Mouse (Mus musculus): ENCODE measurements around the gene Cox6b2. TPM values are rescaled to one million over a fixed set of nuclear protein-coding genes. Genes with fewer than 3 reads are reported as not detected.

The Cox6b2 gene
- polyA plus RNA-seq, 1 experiment = 1,707 TPM

GRCm38 (mm10) chr7:4739041-4739543 lies 13.8 kb downstream of the Cox6b2 start:
- peak overlapping the region; percentile 85 for H3K4me3 ChIP-seq (ENCODE audit: control insufficient read depth, low read depth, low read length)
- H3K27me3 ChIP-seq (ENCODE audit: control insufficient read depth, insufficient read depth, low read length) = no peaks in the 10 kb centered on the region
- H3K27ac ChIP-seq (ENCODE audit: control insufficient read depth, insufficient read depth, low read depth, low read length) = peak overlapping the region; percentile 88
- TF ChIP-seq CTCF (IDR thresholded peaks at IDR 0.05; ENCODE audit: control insufficient read depth, insufficient read depth, insufficient replicate concordance, low read depth, low read length) (no peak), POLR2A (IDR thresholded peaks at IDR 0.05; ENCODE audit: control insufficient read depth, low read depth, low read length) (no peak)
- peaks cover 2% of the 10 kb centered on the region; the same call in 1 of the 2 replicates for H3K36me3 ChIP-seq (ENCODE audit: control insufficient read depth, insufficient read depth, low read length)
- peaks cover 20% of the 10 kb centered on the region for H3K4me1 ChIP-seq (ENCODE audit: control insufficient read depth, insufficient read depth, low read length)

- no peak for TF ChIP-seq CTCF (IDR thresholded peaks at IDR 0.05; ENCODE audit: control insufficient read depth, insufficient read depth, insufficient replicate concordance, low read depth, low read length)
- no peak for TF ChIP-seq POLR2A (IDR thresholded peaks at IDR 0.05; ENCODE audit: control insufficient read depth, low read depth, low read length)
- no peaks in the 10 kb centered on the region for H3K4me1 ChIP-seq (ENCODE audit: control insufficient read depth, insufficient read depth, low read length)
- no peaks in the 10 kb centered on the region for H3K27me3 ChIP-seq (ENCODE audit: control insufficient read depth, insufficient read depth, low read length)
- H3K36me3 ChIP-seq (ENCODE audit: control insufficient read depth, insufficient read depth, low read length) = no peaks in the 10 kb centered on the region
- no peak overlapping the region for H3K27ac ChIP-seq (ENCODE audit: control insufficient read depth, insufficient read depth, low read depth, low read length)
- H3K4me3 ChIP-seq (ENCODE audit: control insufficient read depth, low read depth, low read length) = no peak overlapping the region
These were observed 19.9 kb downstream of the Cox6b2 start for GRCm38 (mm10) chr7:4732968-4733392.

GRCm38 (mm10) chr7:4731090-4731489 lies 21.8 kb downstream of the Cox6b2 start:
- Histone ChIP-seq H3K4me1 (ENCODE audit: control insufficient read depth, insufficient read depth, low read length) (no peaks in the 10 kb centered on the region), H3K27ac (ENCODE audit: control insufficient read depth, insufficient read depth, low read depth, low read length) (no peak overlapping the region), H3K27me3 (ENCODE audit: control insufficient read depth, insufficient read depth, low read length) (no peaks in the 10 kb centered on the region), H3K36me3 (ENCODE audit: control insufficient read depth, insufficient read depth, low read length) (no peaks in the 10 kb centered on the region), H3K4me3 (ENCODE audit: control insufficient read depth, low read depth, low read length) (no peak overlapping the region)
- TF ChIP-seq CTCF (IDR thresholded peaks at IDR 0.05; ENCODE audit: control insufficient read depth, insufficient read depth, insufficient replicate concordance, low read depth, low read length) = no peak
- no peak for TF ChIP-seq POLR2A (IDR thresholded peaks at IDR 0.05; ENCODE audit: control insufficient read depth, low read depth, low read length)

GRCm38 (mm10) chr7:4725169-4725568 lies 27.7 kb downstream of the Cox6b2 start, which contains the start of gene Tmem150b:
Gene Tmem150b (minus strand): TSS chr7:4725249.
- Histone ChIP-seq H3K27me3 (ENCODE audit: control insufficient read depth, insufficient read depth, low read length) (no peaks in the 10 kb centered on the region), H3K27ac (ENCODE audit: control insufficient read depth, insufficient read depth, low read depth, low read length) (no peak within 1 kb of the TSS), H3K36me3 (ENCODE audit: control insufficient read depth, insufficient read depth, low read length) (no peaks in the 10 kb centered on the region), H3K4me1 (ENCODE audit: control insufficient read depth, insufficient read depth, low read length) (peaks cover 5% of the 10 kb centered on the region), H3K4me3 (ENCODE audit: control insufficient read depth, low read depth, low read length) (no peak within 1 kb of the TSS)
- TF ChIP-seq POLR2A (IDR thresholded peaks at IDR 0.05; ENCODE audit: control insufficient read depth, low read depth, low read length) = no peak

GRCm38 (mm10) chr7:4724359-4724758 lies 28.5 kb downstream of the Cox6b2 start:
- peaks cover 5% of the 10 kb centered on the region for H3K4me1 ChIP-seq (ENCODE audit: control insufficient read depth, insufficient read depth, low read length)
- no peak overlapping the region for H3K27ac ChIP-seq (ENCODE audit: control insufficient read depth, insufficient read depth, low read depth, low read length)
- no peak for TF ChIP-seq CTCF (IDR thresholded peaks at IDR 0.05; ENCODE audit: control insufficient read depth, insufficient read depth, insufficient replicate concordance, low read depth, low read length)
- no peak for TF ChIP-seq POLR2A (IDR thresholded peaks at IDR 0.05; ENCODE audit: control insufficient read depth, low read depth, low read length)
- no peaks in the 10 kb centered on the region for H3K36me3 ChIP-seq (ENCODE audit: control insufficient read depth, insufficient read depth, low read length)
- no peaks in the 10 kb centered on the region for H3K27me3 ChIP-seq (ENCODE audit: control insufficient read depth, insufficient read depth, low read length)
- H3K4me3 ChIP-seq (ENCODE audit: control insufficient read depth, low read depth, low read length) = no peak overlapping the region

- Histone ChIP-seq H3K27me3 (ENCODE audit: control insufficient read depth, insufficient read depth, low read length) (no peaks in the 10 kb centered on the region), H3K27ac (ENCODE audit: control insufficient read depth, insufficient read depth, low read depth, low read length) (no peak overlapping the region), H3K4me3 (ENCODE audit: control insufficient read depth, low read depth, low read length) (peak overlapping the region; percentile 63), H3K36me3 (ENCODE audit: control insufficient read depth, insufficient read depth, low read length) (no peaks in the 10 kb centered on the region), H3K4me1 (ENCODE audit: control insufficient read depth, insufficient read depth, low read length) (peaks cover 5% of the 10 kb centered on the region)
- no peak for TF ChIP-seq CTCF (IDR thresholded peaks at IDR 0.05; ENCODE audit: control insufficient read depth, insufficient read depth, insufficient replicate concordance, low read depth, low read length)
- no peak for TF ChIP-seq POLR2A (IDR thresholded peaks at IDR 0.05; ENCODE audit: control insufficient read depth, low read depth, low read length)
These were observed 29.4 kb downstream of the Cox6b2 start for GRCm38 (mm10) chr7:4723508-4723907.

GRCm38 (mm10) chr7:4719276-4719675 lies 33.6 kb downstream of the Cox6b2 start:
- peaks cover 5% of the 10 kb centered on the region for H3K4me1 ChIP-seq (ENCODE audit: control insufficient read depth, insufficient read depth, low read length)
- H3K4me3 ChIP-seq (ENCODE audit: control insufficient read depth, low read depth, low read length) = no peak overlapping the region
- no peaks in the 10 kb centered on the region for H3K27me3 ChIP-seq (ENCODE audit: control insufficient read depth, insufficient read depth, low read length)
- TF ChIP-seq POLR2A (IDR thresholded peaks at IDR 0.05; ENCODE audit: control insufficient read depth, low read depth, low read length) = no peak
- TF ChIP-seq CTCF (IDR thresholded peaks at IDR 0.05; ENCODE audit: control insufficient read depth, insufficient read depth, insufficient replicate concordance, low read depth, low read length) = no peak
- H3K36me3 ChIP-seq (ENCODE audit: control insufficient read depth, insufficient read depth, low read length) = no peaks in the 10 kb centered on the region
- H3K27ac ChIP-seq (ENCODE audit: control insufficient read depth, insufficient read depth, low read depth, low read length) = no peak overlapping the region

GRCm38 (mm10) chr7:4716955-4717354 lies 35.9 kb downstream of the Cox6b2 start:
- no peak for TF ChIP-seq CTCF (IDR thresholded peaks at IDR 0.05; ENCODE audit: control insufficient read depth, insufficient read depth, insufficient replicate concordance, low read depth, low read length)
- no peak for TF ChIP-seq POLR2A (IDR thresholded peaks at IDR 0.05; ENCODE audit: control insufficient read depth, low read depth, low read length)
- Histone ChIP-seq H3K36me3 (ENCODE audit: control insufficient read depth, insufficient read depth, low read length) (no peaks in the 10 kb centered on the region), H3K4me3 (ENCODE audit: control insufficient read depth, low read depth, low read length) (no peak overlapping the region), H3K4me1 (ENCODE audit: control insufficient read depth, insufficient read depth, low read length) (no peaks in the 10 kb centered on the region), H3K27ac (ENCODE audit: control insufficient read depth, insufficient read depth, low read depth, low read length) (no peak overlapping the region), H3K27me3 (ENCODE audit: control insufficient read depth, insufficient read depth, low read length) (no peaks in the 10 kb centered on the region)

Data from testis, adult 2 months (tissue).